Mouse (Mus musculus) liver, embryonic 14.5 days (tissue): ENCODE measurements at regions not wholly inside any gene's neighbourhood (a gene's known extent, or its start where the extent isn't known, plus 50 kb on each side); places are given as distances from the start of the nearest gene placed in this dataset.
A peak's percentile ranks its signal among the peaks of the same experiment; 100 is the strongest.

ENCODE experiments used
- ATAC-seq: fragments of 200-750 bp; cut with Nextera tagmentation; 2 replicates; pipeline ENCODE4 v1.8.0; 2017; ENCODE audit warnings: moderate number of reproducible peaks, mild to moderate bottlenecking, moderate library complexity; ENCODE audit not compliant: insufficient read depth
- DNase-seq, 3 experiments: peaks; one replicate each; pipeline ENCODE4 v3.0.0-alpha.2; 2012 to 2013; ENCODE audit warnings: low read depth in 3 of 3, low spot score in 3 of 3
- H3K27ac ChIP-seq: fragments of 300-500 bp; sonication (generic); 2 replicates; pipeline ENCODE4 v1.5.1; 2014; ENCODE audit warnings: moderate library complexity, mild to moderate bottlenecking, control low read depth, inconsistent platforms
- H3K27me3 ChIP-seq: fragments of 300-500 bp; sonication (generic); 2 replicates; pipeline ENCODE4 v1.6.1; 2014; ENCODE audit warnings: mild to moderate bottlenecking, low read length, moderate library complexity; ENCODE audit not compliant: control insufficient read depth, insufficient read depth
- H3K36me3 ChIP-seq: fragments of 300-500 bp; sonication (generic); replicated peaks from 2 replicates; pipeline ENCODE4 v1.6.1; 2014; ENCODE audit warnings: low read depth; ENCODE audit not compliant: control insufficient read depth, insufficient read depth
- H3K4me1 ChIP-seq, 2 experiments: fragments of 200-500 bp in 1 of 2; fragments of 300-500 bp in 1 of 2; sonication (generic) in 1 of 2; replicated peaks; 2 replicates each; pipeline ENCODE4 v1.6.1; 2012 to 2014; ENCODE audit warnings: antibody characterized with exemption in 1 of 2, inconsistent platforms in 1 of 2, low read length in 1 of 2; ENCODE audit not compliant: control insufficient read depth in 2 of 2, insufficient read depth in 2 of 2
- H3K4me2 ChIP-seq: fragments of 300-500 bp; sonication (generic); 2 replicates; pipeline ENCODE4 v1.6.1; 2014; ENCODE audit warnings: low read depth, mild to moderate bottlenecking, control low read depth, moderate library complexity
- H3K4me3 ChIP-seq, 2 experiments: fragments of 200-500 bp in 1 of 2; fragments of 300-500 bp in 1 of 2; sonication (generic) in 1 of 2; 2 replicates each; pipeline ENCODE4 v1.5.1; 2012 to 2014; ENCODE audit warnings: low read depth in 2 of 2, low read length in 2 of 2, mild to moderate bottlenecking in 2 of 2, control low read depth in 1 of 2, inconsistent platforms in 1 of 2, moderate library complexity in 1 of 2; ENCODE audit not compliant: insufficient read depth in 1 of 2
- H3K9ac ChIP-seq: fragments of 300-500 bp; sonication (generic); replicated peaks from 2 replicates; pipeline ENCODE4 v1.6.1; 2014; ENCODE audit warnings: mild to moderate bottlenecking, control low read depth, moderate library complexity
- H3K9me3 ChIP-seq: fragments of 300-500 bp; sonication (generic); 2 replicates; pipeline ENCODE4 v1.6.1; 2016; ENCODE audit warnings: low read length, mixed read lengths; ENCODE audit not compliant: control insufficient read depth
- CTCF ChIP-seq: IDR thresholded peaks from 2 replicates; pipeline ENCODE4 v1.5.1; 2016; ENCODE audit warnings: antibody characterized with exemption, low read depth, control low read depth
- EP300 ChIP-seq: IDR thresholded peaks from 2 replicates; pipeline ENCODE4 v1.6.1; 2016; ENCODE audit warnings: antibody characterized with exemption, low read depth
- WGBS: fragments of 180-500 bp; shearing (Covaris S2); extraction: QIAGEN DNeasy Blood & Tissue Kit; methylation state at CpG from one replicate; pipeline ENCODE4 v1.1.7; 2014; ENCODE audit not compliant: insufficient replicate concordance; 5-methylcytosine and 5-hydroxymethylcytosine counted together

GRCm38 (mm10) chr1:35915526-35915925 is 152.7 kb upstream of the Hs6st1 start:
- Histone ChIP-seq H3K4me3 (no peak overlapping the region), H3K36me3 (no peaks in the 10 kb centered on the region), H3K4me1 (no peaks in the 10 kb centered on the region), H3K9me3 (no peaks in the 10 kb centered on the region), H3K9ac (no peak overlapping the region), H3K4me2 (no peak overlapping the region), H3K27ac (no peak overlapping the region), H3K27me3 (no peaks in the 10 kb centered on the region)
- ATAC-seq (no peak), DNase-seq (no peak)
- TF ChIP-seq CTCF (no peak), EP300 (no peak)
- WGBS: 71% methylated on average over 6 of the region's 6 CpGs

GRCm38 (mm10) chr1:35919840-35920734 is 148.1 kb upstream of the Hs6st1 start:
- DNase-seq: no peak
- TF ChIP-seq EP300 (no peak), CTCF (no peak)
- WGBS: 63% methylated on average over 12 of the region's 12 CpGs

GRCm38 (mm10) chr1:35924796-35925195 is 143.4 kb upstream of the Hs6st1 start:
- no peak overlapping the region for H3K4me3 ChIP-seq
- H3K4me2 ChIP-seq: no peak overlapping the region
- ATAC-seq (no peak), DNase-seq (no peak)
- H3K9ac ChIP-seq: no peak overlapping the region
- peaks cover 5 to 29% of the 10 kb centered on the region in 2 experiments for H3K4me1 ChIP-seq
- no peaks in the 10 kb centered on the region for H3K36me3 ChIP-seq
- no peaks in the 10 kb centered on the region for H3K27me3 ChIP-seq
- TF ChIP-seq EP300 (no peak), CTCF (no peak)
- H3K27ac ChIP-seq: no peak overlapping the region
- H3K9me3 ChIP-seq: no peaks in the 10 kb centered on the region
- WGBS: 25% methylated on average over 4 of the region's 4 CpGs

More at GRCm38 (mm10) chr1:35919840-35920734, 148.1 kb upstream of the Hs6st1 start:
- no peaks in the 10 kb centered on the region for H3K27me3 ChIP-seq
- peaks cover 0 to 7% of the 10 kb centered on the region in 2 experiments; a peak in 2 of 4 replicates for H3K4me1 ChIP-seq
- no peaks in the 10 kb centered on the region for H3K36me3 ChIP-seq
- H3K27ac ChIP-seq: no peak overlapping the region
- H3K9me3 ChIP-seq: no peaks in the 10 kb centered on the region
- H3K4me2 ChIP-seq: no peak overlapping the region
- H3K9ac ChIP-seq: no peak overlapping the region
- ATAC-seq: no peak
- H3K4me3 ChIP-seq: no peak overlapping the region

GRCm38 (mm10) chr1:35925301-35925700 is 142.9 kb upstream of the Hs6st1 start:
- 19% methylated on average over 4 of the region's 4 CpGs for WGBS
- Histone ChIP-seq H3K4me3 (no peak overlapping the region), H3K4me2 (no peak overlapping the region), H3K27me3 (no peaks in the 10 kb centered on the region), H3K27ac (no peak overlapping the region), H3K9ac (no peak overlapping the region), H3K9me3 (no peaks in the 10 kb centered on the region), H3K4me1 (peaks cover 5 to 29% of the 10 kb centered on the region in 2 experiments), H3K36me3 (no peaks in the 10 kb centered on the region)
- no peak for DNase-seq
- TF ChIP-seq EP300 (no peak), CTCF (no peak)
- ATAC-seq: no peak

GRCm38 (mm10) chr1:35926191-35927048 is 141.8 kb upstream of the Hs6st1 start:
- H3K36me3 ChIP-seq: no peaks in the 10 kb centered on the region
- H3K9me3 ChIP-seq: no peaks in the 10 kb centered on the region
- no peak for TF ChIP-seq CTCF
- no peak for TF ChIP-seq EP300
- no peak overlapping the region for H3K4me2 ChIP-seq
- 31% methylated on average over 5 of the region's 5 CpGs for WGBS
- H3K27ac ChIP-seq: no peak overlapping the region
- ATAC-seq (peak; percentile 56; the same call in 1 of the 2 replicates), DNase-seq (peak in 1 of 3 experiments; percentile 11)
- peaks cover 5 to 29% of the 10 kb centered on the region in 2 experiments for H3K4me1 ChIP-seq
- H3K4me3 ChIP-seq: no peak overlapping the region
- no peaks in the 10 kb centered on the region for H3K27me3 ChIP-seq
- no peak overlapping the region for H3K9ac ChIP-seq
